Mouse (Mus musculus) large intestine, adult 2 months (tissue): ENCODE measurements around the gene Mup18. TPM values are rescaled to one million over a fixed set of nuclear protein-coding genes. Genes with fewer than 3 reads are reported as not detected.
"Not testable (repeated sequence)": the region's sequence is repeated elsewhere in the genome, so short reads cannot be mapped to it uniquely, and the experiment has no call there.

Experiments used
- DNase-seq: peaks from one replicate; pipeline ENCODE4 v3.0.0-alpha.2; 2012; ENCODE audit warnings: low read depth, low spot score
- WGBS: fragments of 180-500 bp; shearing (Covaris S2); methylation state at CpG from one replicate; pipeline ENCODE4 v1.1.7; 2018; 5-methylcytosine and 5-hydroxymethylcytosine counted together
- polyA plus RNA-seq: library from polyadenylated mRNA; depleted of rRNA; stranded (reverse); fragments of >200 nt; gene quantifications from 2 replicates; pipeline ENCODE4 v1.2.3, GENCODE M21; 2012; rRNA removed

The Mup18 gene
- polyA plus RNA-seq = not detected in 2 replicates

GRCm38 (mm10) chr4:61674036-61674435 is at the start of gene Mup18:
Mup18 (minus strand) TSS chr4:61674136.
- DNase-seq = not testable (repeated sequence)
- WGBS = 67% methylated on average over 2 of the region's 2 CpGs

GRCm38 (mm10) chr4:61714296-61714695 is 40.4 kb upstream of the Mup18 start:
- not testable (repeated sequence) for DNase-seq
- WGBS = 68% methylated on average over 6 of the region's 6 CpGs

Other genes starting within 250 kb of the Mup18 start
- not detected in 2 replicates for gene Mup15, start 234.4 kb downstream of the Mup18 start, polyA plus RNA-seq
- gene Mup16, start 154.6 kb downstream of the Mup18 start, polyA plus RNA-seq = not detected in 2 replicates
- gene Mup17, start 78.3 kb downstream of the Mup18 start, polyA plus RNA-seq = not detected in 2 replicates
- gene Mup19, start 108.1 kb upstream of the Mup18 start, polyA plus RNA-seq = not detected in 2 replicates
- gene Mup5, start 161.1 kb upstream of the Mup18 start, polyA plus RNA-seq = not detected in 2 replicates